Mouse (Mus musculus) neural tube, embryonic 12.5 days (tissue): ENCODE measurements around the gene Taf3. TPM values are rescaled to one million over a fixed set of nuclear protein-coding genes. Genes with fewer than 3 reads are reported as not detected.

ENCODE experiments used
- ATAC-seq: fragments of 200-750 bp; cut with Nextera tagmentation; 2 replicates; pipeline ENCODE4 v1.8.0; 2017; ENCODE audit warnings: low read depth, mild to moderate bottlenecking, moderate TSS enrichment, moderate library complexity; ENCODE audit not compliant: low FRiP score
- H3K27ac ChIP-seq: fragments of 300-500 bp; sonication (generic); 2 replicates; pipeline ENCODE4 v1.5.1; 2016
- H3K27me3 ChIP-seq: fragments of 300-500 bp; sonication (generic); replicated peaks from 2 replicates; pipeline ENCODE4 v1.6.1; 2016; ENCODE audit warnings: mild to moderate bottlenecking
- H3K36me3 ChIP-seq: fragments of 300-500 bp; sonication (generic); 2 replicates; pipeline ENCODE4 v1.6.1; 2016; ENCODE audit warnings: mild to moderate bottlenecking
- H3K4me1 ChIP-seq: fragments of 300-500 bp; sonication (generic); 2 replicates; pipeline ENCODE4 v1.6.1; 2016
- H3K4me2 ChIP-seq: fragments of 300-500 bp; sonication (generic); replicated peaks from 2 replicates; pipeline ENCODE4 v1.6.1; 2016; ENCODE audit warnings: mild to moderate bottlenecking
- H3K4me3 ChIP-seq: fragments of 300-500 bp; sonication (generic); 2 replicates; pipeline ENCODE4 v1.5.1; 2016
- H3K9ac ChIP-seq: fragments of 300-500 bp; sonication (generic); 2 replicates; pipeline ENCODE4 v1.6.1; 2016; ENCODE audit warnings: mild to moderate bottlenecking
- H3K9me3 ChIP-seq: fragments of 300-500 bp; sonication (generic); 2 replicates; pipeline ENCODE4 v1.6.1; 2016; ENCODE audit warnings: mild to moderate bottlenecking
- WGBS: fragments of 180-500 bp; shearing (Covaris S2); methylation state at CpG from one replicate; pipeline ENCODE4 v1.1.7; 2016; 5-methylcytosine and 5-hydroxymethylcytosine counted together
- polyA plus RNA-seq: library from polyadenylated mRNA; unstranded; fragments of >200 nt; fragmentation: Nextera tagmentation; extraction: Ambion mirVana; gene quantifications from 2 replicates; pipeline ENCODE4 v1.2.1, GENCODE M21; 2016

Taf3 gene
- polyA plus RNA-seq, 1 experiment from 2014 or later = 16.0 TPM

GRCm38 (mm10) chr2:9970579-9970978, 77.8 kb downstream of the Taf3 start:
- no peak for ATAC-seq
- WGBS = 91% methylated on average over 3 of the region's 3 CpGs
- no peak overlapping the region for H3K9ac ChIP-seq
- H3K4me3 ChIP-seq = no peak overlapping the region
- no peaks in the 10 kb centered on the region for H3K9me3 ChIP-seq
- H3K4me1 ChIP-seq = no peaks in the 10 kb centered on the region
- no peak overlapping the region for H3K27ac ChIP-seq
- no peaks in the 10 kb centered on the region for H3K36me3 ChIP-seq
- no peaks in the 10 kb centered on the region for H3K27me3 ChIP-seq
- no peak overlapping the region for H3K4me2 ChIP-seq

- Histone ChIP-seq H3K4me1 (no peaks in the 10 kb centered on the region), H3K9me3 (no peaks in the 10 kb centered on the region), H3K4me3 (no peak overlapping the region), H3K9ac (no peak overlapping the region), H3K27me3 (no peaks in the 10 kb centered on the region), H3K4me2 (no peak overlapping the region), H3K36me3 (no peaks in the 10 kb centered on the region), H3K27ac (no peak overlapping the region)
- WGBS = 85% methylated on average over 4 of the region's 4 CpGs
- ATAC-seq = no peak
Measured at GRCm38 (mm10) chr2:9970178-9970577, 78.2 kb downstream of the Taf3 start.

DNA sequence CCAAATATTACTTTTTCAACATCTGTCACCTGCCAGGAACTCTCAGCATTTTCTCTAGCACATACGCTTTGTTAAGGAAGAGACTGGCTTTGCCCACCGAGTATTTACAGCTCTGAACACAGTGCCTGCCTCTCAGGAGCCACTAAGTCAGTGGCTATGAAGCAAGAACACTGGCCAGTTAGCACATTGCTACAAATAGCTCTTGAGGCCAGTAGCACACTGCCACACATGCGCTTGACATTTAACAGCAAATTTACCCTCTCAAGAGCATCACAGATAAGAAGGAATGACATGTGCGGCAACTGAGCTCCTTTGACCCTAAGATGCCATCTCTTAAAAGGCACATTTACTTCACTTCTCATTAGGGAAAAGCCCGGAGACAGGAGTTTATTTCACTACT, 78.7 kb downstream of the Taf3 start:
- no peak overlapping the region for H3K4me2 ChIP-seq
- ATAC-seq = no peak

DNA sequence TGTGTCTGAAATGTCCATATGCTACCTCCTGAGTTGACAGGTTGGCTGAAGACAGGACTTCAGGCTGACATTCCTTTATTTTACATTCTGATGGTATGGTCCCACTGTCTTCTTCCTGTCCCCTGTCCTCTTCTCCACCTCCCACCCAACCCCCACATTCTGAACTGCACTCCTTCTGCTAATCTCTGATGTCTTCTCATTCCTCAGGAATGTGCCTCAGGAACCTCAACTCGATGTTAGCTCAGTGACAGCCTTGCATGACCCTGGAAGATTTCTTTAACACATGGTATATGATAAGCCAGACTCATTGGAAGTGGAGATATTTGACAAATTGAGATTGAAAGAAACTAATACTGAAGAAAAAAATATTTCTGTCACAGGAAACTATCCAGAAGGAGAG, 81.8 kb downstream of the Taf3 start:
- Histone ChIP-seq H3K27ac (no peak overlapping the region), H3K4me3 (no peak overlapping the region), H3K27me3 (no peaks in the 10 kb centered on the region), H3K36me3 (no peaks in the 10 kb centered on the region), H3K9ac (no peak overlapping the region), H3K4me1 (peaks cover 5% of the 10 kb centered on the region), H3K9me3 (no peaks in the 10 kb centered on the region), H3K4me2 (no peak overlapping the region)
- ATAC-seq = no peak
- WGBS = 69% methylated on average over 1 of the region's 1 CpGs

More for the DNA sequence above, 78.7 kb downstream of the Taf3 start:
- no peak overlapping the region for H3K4me3 ChIP-seq
- H3K27me3 ChIP-seq = no peaks in the 10 kb centered on the region
- no peaks in the 10 kb centered on the region for H3K9me3 ChIP-seq
- no peaks in the 10 kb centered on the region for H3K36me3 ChIP-seq
- H3K27ac ChIP-seq = no peak overlapping the region
- 88% methylated on average over 5 of the region's 5 CpGs for WGBS
- H3K9ac ChIP-seq = no peak overlapping the region
- H3K4me1 ChIP-seq = no peaks in the 10 kb centered on the region

DNA sequence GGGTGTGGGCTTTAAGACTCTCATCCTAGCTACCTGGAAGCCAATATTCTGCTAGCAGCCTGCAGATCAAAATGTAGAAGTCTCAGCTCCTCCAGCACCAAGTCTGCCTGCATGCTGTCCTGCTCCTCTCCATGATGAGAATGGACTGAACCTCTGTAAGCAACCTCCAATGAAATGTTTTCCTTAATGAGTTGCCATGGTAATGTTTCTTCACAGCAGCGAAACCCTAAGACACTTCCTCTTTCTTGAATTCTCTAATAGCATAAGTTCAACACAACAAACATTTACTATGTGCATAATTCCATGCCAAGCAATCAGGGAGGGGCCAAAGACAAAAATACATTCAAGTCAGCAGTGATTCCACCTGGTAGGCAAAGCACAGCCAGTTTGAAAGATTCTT, 82.8 kb downstream of the Taf3 start:
- Histone ChIP-seq H3K4me1 (peaks cover 9% of the 10 kb centered on the region), H3K36me3 (no peaks in the 10 kb centered on the region), H3K27me3 (no peaks in the 10 kb centered on the region), H3K27ac (no peak overlapping the region), H3K9ac (no peak overlapping the region), H3K4me2 (no peak overlapping the region), H3K9me3 (no peaks in the 10 kb centered on the region), H3K4me3 (no peak overlapping the region)
- ATAC-seq = no peak
- WGBS = 85% methylated on average over 1 of the region's 1 CpGs

DNA sequence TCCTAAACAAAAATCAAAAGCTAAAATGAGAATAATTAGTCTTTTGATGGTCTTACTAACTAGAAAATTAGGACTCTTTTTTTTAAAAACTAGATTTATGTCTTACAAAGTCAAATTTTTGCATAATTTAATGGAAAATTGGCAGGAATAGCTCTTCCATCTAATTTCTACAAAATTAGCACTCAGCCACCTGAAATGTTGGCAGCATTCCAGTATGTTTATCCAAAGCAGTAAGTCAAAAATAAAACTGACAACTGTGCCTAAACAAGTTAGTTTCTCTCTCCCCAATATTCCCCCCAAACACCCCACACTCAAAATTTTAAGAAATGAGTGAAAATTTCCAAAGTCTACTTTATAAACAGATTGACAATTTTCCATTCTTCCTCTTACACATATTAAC, 85.5 kb downstream of the Taf3 start:
- peaks cover 16% of the 10 kb centered on the region for H3K4me1 ChIP-seq
- H3K9ac ChIP-seq = no peak overlapping the region
- no peaks in the 10 kb centered on the region for H3K36me3 ChIP-seq
- no peak overlapping the region for H3K27ac ChIP-seq
- H3K9me3 ChIP-seq = no peaks in the 10 kb centered on the region
- H3K4me2 ChIP-seq = no peak overlapping the region
- no peak overlapping the region for H3K4me3 ChIP-seq
- no peaks in the 10 kb centered on the region for H3K27me3 ChIP-seq
- ATAC-seq = no peak

- 53% methylated on average over 3 of the region's 3 CpGs for WGBS
- Histone ChIP-seq H3K9me3 (no peaks in the 10 kb centered on the region), H3K4me3 (no peak overlapping the region), H3K4me1 (peaks cover 21% of the 10 kb centered on the region), H3K27me3 (no peaks in the 10 kb centered on the region), H3K9ac (no peak overlapping the region), H3K4me2 (no peak overlapping the region), H3K27ac (no peak overlapping the region), H3K36me3 (no peaks in the 10 kb centered on the region)
- ATAC-seq = peak; percentile 33; the same call in 1 of the 2 replicates
Measured at GRCm38 (mm10) chr2:9961708-9962107, 86.7 kb downstream of the Taf3 start.

DNA sequence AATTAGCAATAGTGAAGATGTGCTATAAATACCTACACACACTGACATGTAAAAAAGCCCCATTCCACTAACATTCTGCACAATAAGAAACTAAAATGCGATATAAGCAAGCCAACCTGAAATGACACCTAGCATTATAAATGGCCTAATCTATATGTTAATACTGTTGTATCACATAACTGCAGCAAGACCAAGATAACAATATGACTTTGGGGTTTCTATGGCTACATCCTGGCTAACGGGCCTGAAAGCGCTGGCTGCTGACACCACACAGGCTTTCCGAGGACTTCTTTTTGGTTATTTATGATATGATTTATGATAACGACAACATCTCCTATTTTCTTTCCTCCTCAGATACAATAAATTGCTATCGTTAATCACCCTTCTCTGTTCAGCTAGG, 90.4 kb downstream of the Taf3 start:
- 58% methylated on average over 6 of the region's 6 CpGs for WGBS
- ATAC-seq = peak; percentile 49
- no peak overlapping the region for H3K27ac ChIP-seq

DNA sequence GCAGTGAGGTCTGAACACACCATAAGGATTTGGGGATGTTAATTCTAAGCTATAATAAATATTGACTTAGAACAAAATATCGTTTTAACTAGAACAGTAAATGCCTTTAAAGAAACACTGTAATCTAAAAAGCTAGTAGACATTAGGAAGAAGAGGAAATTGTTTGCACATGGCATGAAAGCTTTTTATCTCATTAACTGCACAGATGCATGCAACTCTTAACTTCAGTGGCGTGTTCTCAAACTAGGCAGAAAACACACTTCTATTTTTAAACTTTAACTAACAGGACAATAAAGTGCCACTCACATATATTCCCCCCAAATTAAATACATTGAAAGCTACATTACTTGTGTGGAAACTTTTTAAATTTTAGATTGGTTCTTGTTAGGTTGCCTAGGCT, 91.8 kb downstream of the Taf3 start:
- H3K27me3 ChIP-seq = no peaks in the 10 kb centered on the region
- H3K9ac ChIP-seq = no peak overlapping the region
- no peaks in the 10 kb centered on the region for H3K9me3 ChIP-seq
- H3K4me2 ChIP-seq = no peak overlapping the region
- no peak overlapping the region for H3K27ac ChIP-seq
- H3K4me3 ChIP-seq = no peak overlapping the region
- H3K4me1 ChIP-seq = peaks cover 19% of the 10 kb centered on the region
- ATAC-seq = no peak
- no peaks in the 10 kb centered on the region; the same call in 1 of the 2 replicates for H3K36me3 ChIP-seq
- WGBS = 71% methylated on average over 2 of the region's 2 CpGs

More for the DNA sequence above, 90.4 kb downstream of the Taf3 start:
- H3K4me1 ChIP-seq = peaks cover 25% of the 10 kb centered on the region
- no peak overlapping the region for H3K4me2 ChIP-seq
- H3K9me3 ChIP-seq = no peaks in the 10 kb centered on the region
- H3K9ac ChIP-seq = no peak overlapping the region
- H3K27me3 ChIP-seq = no peaks in the 10 kb centered on the region
- no peak overlapping the region for H3K4me3 ChIP-seq
- no peaks in the 10 kb centered on the region for H3K36me3 ChIP-seq

DNA sequence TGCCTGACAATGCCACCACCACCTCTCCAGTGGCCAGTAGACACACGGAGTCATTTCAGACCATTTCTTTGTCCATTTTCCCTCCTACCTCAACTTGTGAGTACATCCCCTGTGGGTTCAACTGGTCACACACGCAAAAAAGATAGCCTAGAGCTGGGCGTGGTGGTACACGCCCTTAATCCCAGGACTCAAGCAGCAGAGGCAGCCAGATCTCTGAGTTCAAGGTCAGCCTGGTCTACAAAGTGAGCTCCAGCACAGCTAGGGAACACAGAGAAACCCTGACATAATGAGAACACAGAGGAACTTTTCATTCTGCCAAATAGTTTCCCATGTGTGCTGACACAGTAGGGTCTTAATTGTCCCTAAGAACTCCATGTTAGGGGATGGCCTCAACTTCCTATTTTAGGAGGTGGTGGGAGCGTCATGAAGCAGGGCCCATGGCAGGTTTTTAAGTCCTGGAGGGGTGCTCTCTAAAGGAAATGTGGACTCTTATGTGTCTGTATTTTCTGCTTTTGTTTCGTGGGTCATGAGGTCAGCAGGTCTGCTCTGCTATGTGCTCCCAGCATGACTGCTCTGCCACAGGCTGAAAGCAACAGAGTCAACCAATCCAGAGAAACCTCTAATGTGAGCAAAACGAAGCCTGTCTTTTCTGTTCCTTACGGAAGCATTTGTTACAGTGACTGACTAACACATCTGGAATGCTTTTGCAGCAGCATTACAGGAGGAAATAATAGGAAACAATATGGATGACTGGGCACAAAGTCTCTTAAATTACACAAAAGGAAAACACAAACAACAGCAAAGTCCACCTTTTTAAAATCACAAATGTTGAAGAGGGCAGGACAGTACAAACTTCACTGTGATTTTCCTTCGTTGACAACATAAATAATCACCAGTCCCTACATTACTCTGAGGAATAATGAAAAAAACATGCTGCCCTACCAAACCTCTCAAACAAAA, 92.5 kb downstream of the Taf3 start:
- Histone ChIP-seq H3K4me2 (no peak overlapping the region), H3K9ac (no peak overlapping the region), H3K4me3 (no peak overlapping the region), H3K36me3 (no peaks in the 10 kb centered on the region; the same call in 1 of the 2 replicates), H3K9me3 (no peaks in the 10 kb centered on the region), H3K27ac (no peak overlapping the region), H3K27me3 (no peaks in the 10 kb centered on the region), H3K4me1 (peaks cover 16% of the 10 kb centered on the region)
- no peak for ATAC-seq
- 55% methylated on average over 9 of the region's 9 CpGs for WGBS

DNA sequence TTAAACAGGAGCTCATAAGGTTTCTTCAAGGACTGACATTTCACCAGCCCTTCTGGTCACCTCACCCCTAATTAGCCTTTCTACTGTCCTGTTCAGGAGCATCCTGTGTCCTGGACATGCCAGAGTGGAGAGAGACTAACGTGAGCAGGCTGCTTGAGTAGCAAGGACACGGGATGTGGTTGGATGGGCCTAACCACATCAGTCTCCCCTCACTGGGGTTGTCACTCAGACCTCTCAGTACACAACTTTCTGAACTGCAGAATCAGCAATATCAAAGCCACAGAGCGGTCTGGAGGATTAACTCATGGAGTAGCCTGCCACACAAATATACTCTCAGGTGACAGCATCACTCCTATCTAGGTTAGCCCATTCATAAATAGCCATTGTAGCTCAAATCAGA, 101.7 kb downstream of the Taf3 start:
- no peaks in the 10 kb centered on the region for H3K9me3 ChIP-seq
- H3K9ac ChIP-seq = no peak overlapping the region
- no peaks in the 10 kb centered on the region for H3K36me3 ChIP-seq
- H3K4me1 ChIP-seq = no peaks in the 10 kb centered on the region
- no peak for ATAC-seq
- H3K4me3 ChIP-seq = no peak overlapping the region
- H3K4me2 ChIP-seq = no peak overlapping the region
- 82% methylated on average over 3 of the region's 3 CpGs for WGBS
- H3K27me3 ChIP-seq = no peaks in the 10 kb centered on the region
- no peak overlapping the region for H3K27ac ChIP-seq

DNA sequence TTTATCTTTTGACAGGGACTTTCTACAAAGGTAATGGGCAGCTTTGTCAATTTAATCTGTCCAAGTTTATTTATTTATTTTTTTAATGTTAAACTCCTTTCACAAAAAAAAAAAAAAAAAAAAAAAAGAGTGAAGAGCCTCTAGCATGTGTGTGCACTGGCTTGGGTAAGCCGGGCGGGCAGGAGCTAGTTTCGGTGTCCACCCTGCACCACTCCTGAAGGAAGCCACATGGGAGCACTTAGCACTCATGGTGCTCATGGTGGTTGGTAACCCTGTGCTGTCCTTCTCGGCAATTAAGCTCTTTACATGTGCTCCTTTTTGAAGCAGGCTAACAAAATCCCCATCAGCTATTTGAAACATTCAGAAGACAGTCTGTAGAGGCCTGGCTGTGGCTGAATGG, 102.8 kb downstream of the Taf3 start:
- Histone ChIP-seq H3K4me2 (no peak overlapping the region), H3K27me3 (no peaks in the 10 kb centered on the region), H3K36me3 (no peaks in the 10 kb centered on the region), H3K4me1 (no peaks in the 10 kb centered on the region), H3K4me3 (no peak overlapping the region), H3K27ac (no peak overlapping the region), H3K9me3 (no peaks in the 10 kb centered on the region), H3K9ac (no peak overlapping the region)
- ATAC-seq = no peak
- 78% methylated on average over 4 of the region's 4 CpGs for WGBS

DNA sequence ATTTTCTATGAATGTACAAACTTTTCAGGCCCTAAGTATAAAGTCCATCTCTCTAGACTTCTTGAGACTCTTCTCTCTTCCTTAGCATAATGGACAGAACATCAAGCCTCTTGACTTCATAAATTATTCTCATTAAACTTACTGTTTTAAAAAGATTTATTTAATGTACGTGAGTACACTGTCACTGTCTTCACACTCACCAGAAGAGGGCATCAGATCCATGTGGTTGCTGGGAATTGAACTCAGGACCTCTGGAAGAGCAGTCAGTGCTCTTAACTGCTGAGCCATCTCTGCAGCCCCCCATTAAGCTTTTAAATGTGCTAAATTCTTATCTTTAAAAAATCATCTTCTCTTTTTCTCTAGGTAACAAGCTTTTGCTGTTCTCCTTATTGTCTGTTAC, 105.4 kb downstream of the Taf3 start:
- H3K4me1 ChIP-seq = no peaks in the 10 kb centered on the region
- no peaks in the 10 kb centered on the region for H3K36me3 ChIP-seq
- no peak for ATAC-seq
- no peak overlapping the region for H3K4me2 ChIP-seq
- no peak overlapping the region for H3K4me3 ChIP-seq
- 86% methylated on average over 1 of the region's 1 CpGs for WGBS
- no peaks in the 10 kb centered on the region for H3K27me3 ChIP-seq
- no peaks in the 10 kb centered on the region for H3K9me3 ChIP-seq
- no peak overlapping the region for H3K27ac ChIP-seq
- H3K9ac ChIP-seq = no peak overlapping the region
